Mouse (Mus musculus) hindbrain, embryonic 12.5 days (tissue): Measurements from ENCODE around the gene Cnot10. TPM values are rescaled to one million over a fixed set of nuclear protein-coding genes. Genes with fewer than 3 reads are reported as not detected.

Experiments
- ATAC-seq: fragments of 200-750 bp; cut with Nextera tagmentation; 2 replicates; pipeline ENCODE4 v1.8.0; 2017; ENCODE audit warnings: moderate TSS enrichment; ENCODE audit not compliant: low FRiP score
- H3K27ac ChIP-seq: fragments of 300-500 bp; sonication (generic); 2 replicates; pipeline ENCODE4 v1.5.1; 2016; ENCODE audit warnings: mild to moderate bottlenecking
- H3K27me3 ChIP-seq: fragments of 300-500 bp; sonication (generic); 2 replicates; pipeline ENCODE4 v1.6.1; 2016; ENCODE audit warnings: mild to moderate bottlenecking
- H3K36me3 ChIP-seq: fragments of 300-500 bp; sonication (generic); 2 replicates; pipeline ENCODE4 v1.6.1; 2016; ENCODE audit warnings: mild to moderate bottlenecking
- H3K4me1 ChIP-seq: fragments of 300-500 bp; sonication (generic); 2 replicates; pipeline ENCODE4 v1.6.1; 2016
- H3K4me2 ChIP-seq: fragments of 300-500 bp; sonication (generic); replicated peaks from 2 replicates; pipeline ENCODE4 v1.6.1; 2016; ENCODE audit warnings: mild to moderate bottlenecking
- H3K4me3 ChIP-seq: fragments of 300-500 bp; sonication (generic); 2 replicates; pipeline ENCODE4 v1.5.1; 2016; ENCODE audit warnings: mild to moderate bottlenecking
- H3K9ac ChIP-seq: fragments of 300-500 bp; sonication (generic); 2 replicates; pipeline ENCODE4 v1.6.1; 2016; ENCODE audit warnings: mild to moderate bottlenecking, moderate library complexity
- H3K9me3 ChIP-seq: fragments of 300-500 bp; sonication (generic); replicated peaks from 2 replicates; pipeline ENCODE4 v1.6.1; 2016; ENCODE audit warnings: mild to moderate bottlenecking
- WGBS: fragments of 180-500 bp; shearing (Covaris S2); methylation state at CpG from one replicate; pipeline ENCODE4 v1.1.7; 2016; 5-methylcytosine and 5-hydroxymethylcytosine counted together
- polyA plus RNA-seq: library from polyadenylated mRNA; unstranded; fragments of >200 nt; fragmentation: Nextera tagmentation; extraction: Ambion mirVana; gene quantifications from 2 replicates; pipeline ENCODE4 v1.2.1, GENCODE M21; 2016

Cnot10 gene
- polyA plus RNA-seq, 1 experiment from 2014 or later, result 67.2 TPM

- ATAC-seq, result no peak
Observed at GRCm38 (mm10) chr9:114550033-114550432, 90.0 kb downstream of the Cnot10 start.

GRCm38 (mm10) chr9:114549117-114549516 is 90.9 kb downstream of the Cnot10 start:
- Histone ChIP-seq H3K27ac (no peak overlapping the region), H3K4me1 (peaks cover 48% of the 10 kb centered on the region), H3K9ac (no peak overlapping the region), H3K4me2 (no peak overlapping the region), H3K27me3 (no peaks in the 10 kb centered on the region), H3K4me3 (no peak overlapping the region), H3K9me3 (no peaks in the 10 kb centered on the region), H3K36me3 (no peaks in the 10 kb centered on the region)
- ATAC-seq, result no peak
- WGBS, result 7% methylated on average over 5 of the region's 5 CpGs

More at GRCm38 (mm10) chr9:114550033-114550432, 90.0 kb downstream of the Cnot10 start:
- Histone ChIP-seq H3K9ac (no peak overlapping the region), H3K36me3 (no peaks in the 10 kb centered on the region), H3K4me1 (peaks cover 48% of the 10 kb centered on the region), H3K4me3 (no peak overlapping the region), H3K9me3 (no peaks in the 10 kb centered on the region), H3K4me2 (no peak overlapping the region), H3K27me3 (no peaks in the 10 kb centered on the region), H3K27ac (no peak overlapping the region)
- 12% methylated on average over 6 of the region's 6 CpGs for WGBS

DNA sequence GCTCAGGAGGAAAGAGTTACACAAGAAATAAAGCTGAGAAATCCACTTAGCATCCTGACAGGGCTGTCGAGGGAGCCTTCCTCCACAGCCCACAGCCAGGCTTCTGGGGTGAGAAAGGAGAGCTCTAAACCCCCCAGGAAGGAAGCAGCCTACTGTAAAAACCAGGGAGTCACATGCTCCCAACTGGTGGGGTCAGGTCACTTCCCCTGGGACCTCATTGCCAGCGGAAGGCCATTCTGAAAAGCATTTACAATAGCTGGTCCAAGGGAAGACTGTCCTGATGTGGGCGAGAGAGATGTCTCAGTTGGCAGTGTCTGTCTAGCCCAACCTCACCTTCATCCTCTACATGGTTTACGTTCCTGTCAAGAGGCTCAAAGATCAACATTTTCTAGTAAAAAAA is 91.5 kb downstream of the Cnot10 start:
- peaks cover 47% of the 10 kb centered on the region for H3K4me1 ChIP-seq
- H3K4me3 ChIP-seq, result no peak overlapping the region
- no peak overlapping the region for H3K9ac ChIP-seq
- H3K9me3 ChIP-seq, result no peaks in the 10 kb centered on the region
- ATAC-seq, result no peak
- H3K27me3 ChIP-seq, result no peaks in the 10 kb centered on the region
- 0 out of 2 replicates have a peak overlapping the region, but pooled peaks have one; percentile 12 for H3K27ac ChIP-seq
- no peak overlapping the region for H3K4me2 ChIP-seq
- WGBS, result 20% methylated on average over 4 of the region's 4 CpGs
- H3K36me3 ChIP-seq, result no peaks in the 10 kb centered on the region

DNA sequence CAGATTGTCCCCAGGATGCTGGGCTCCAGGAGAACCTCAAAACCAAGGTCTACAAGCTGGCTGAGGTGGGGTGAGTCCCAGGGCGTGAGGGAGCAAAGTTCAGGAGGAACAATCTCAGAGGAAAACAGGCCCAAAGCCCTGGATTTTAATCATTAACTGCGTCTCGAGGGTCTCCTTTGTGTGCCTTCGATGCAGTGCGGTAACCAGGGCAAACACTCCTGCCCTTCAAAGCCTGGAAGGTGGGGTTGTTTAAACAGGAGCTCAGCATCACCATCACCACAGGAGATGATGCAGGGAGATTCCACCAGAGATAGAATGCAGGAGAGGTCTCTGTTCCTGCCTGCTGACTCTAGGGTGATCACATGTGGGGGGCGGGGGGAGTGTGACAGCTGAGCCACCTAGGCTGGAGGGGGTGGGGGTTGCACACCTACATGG is 92.3 kb downstream of the Cnot10 start:
- Histone ChIP-seq H3K4me3 (no peak overlapping the region), H3K4me2 (no peak overlapping the region), H3K36me3 (no peaks in the 10 kb centered on the region), H3K9me3 (no peaks in the 10 kb centered on the region), H3K4me1 (peaks cover 47% of the 10 kb centered on the region), H3K27me3 (no peaks in the 10 kb centered on the region), H3K9ac (no peak overlapping the region), H3K27ac (no peak overlapping the region)
- 23% methylated on average over 6 of the region's 6 CpGs for WGBS
- ATAC-seq, result 0 out of 2 replicates have a peak, but pooled peaks have one; percentile 20

DNA sequence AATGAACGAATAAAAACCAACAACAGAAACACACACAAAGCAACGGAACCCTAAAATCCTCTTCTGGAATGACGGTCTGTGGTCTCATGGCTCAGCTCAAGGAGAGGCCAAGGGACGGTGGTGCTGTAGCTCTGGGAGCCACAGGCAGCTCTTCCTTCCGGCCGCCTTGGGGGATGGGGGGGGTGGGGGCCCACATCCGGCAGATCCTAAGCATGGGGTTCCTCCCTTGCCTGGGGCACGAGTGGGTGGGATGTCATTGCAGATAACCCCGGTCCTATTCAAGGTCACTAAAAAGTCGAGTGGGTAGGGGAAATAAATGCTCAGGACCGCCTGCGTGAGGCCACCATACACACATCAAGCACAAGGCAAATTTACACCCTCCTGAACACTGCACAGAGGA is 93.2 kb downstream of the Cnot10 start:
- Histone ChIP-seq H3K36me3 (no peaks in the 10 kb centered on the region), H3K4me2 (no peak overlapping the region), H3K4me3 (no peak overlapping the region), H3K4me1 (peaks cover 42% of the 10 kb centered on the region), H3K27me3 (no peaks in the 10 kb centered on the region), H3K9me3 (no peaks in the 10 kb centered on the region), H3K27ac (no peak overlapping the region), H3K9ac (no peak overlapping the region)
- 70% methylated on average over 12 of the region's 12 CpGs for WGBS
- ATAC-seq, result no peak

DNA sequence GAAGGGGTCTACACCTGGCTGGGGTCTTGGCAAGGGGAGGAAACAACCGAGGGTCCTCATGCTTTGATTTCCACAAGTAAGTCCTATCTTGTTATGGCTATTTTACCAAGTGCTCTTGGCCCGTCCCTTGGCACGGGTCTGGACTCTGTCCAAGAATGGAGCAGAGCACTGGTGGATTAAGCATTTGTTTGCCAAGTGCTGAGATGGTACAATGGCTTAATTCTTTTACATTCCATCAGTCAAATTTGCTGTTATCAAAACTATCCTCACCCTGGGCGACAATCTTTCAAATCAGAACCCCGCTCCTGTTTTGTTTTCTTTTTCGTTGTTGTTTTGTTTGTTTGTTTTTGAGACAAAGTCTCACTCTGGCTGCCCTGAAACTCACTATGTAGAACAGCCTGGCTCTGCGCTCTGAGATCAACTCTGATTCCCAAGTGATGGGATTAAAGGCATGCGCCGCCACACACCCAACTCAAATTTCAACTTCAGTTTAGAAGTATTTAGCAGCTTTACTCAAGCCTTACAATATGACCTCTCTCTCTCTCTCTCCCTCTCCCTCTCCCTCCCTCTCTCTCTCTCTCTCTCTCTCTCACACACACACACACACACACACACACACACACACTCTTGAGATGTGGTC is 95.1 kb downstream of the Cnot10 start:
- Histone ChIP-seq H3K36me3 (no peaks in the 10 kb centered on the region), H3K4me1 (peaks cover 47% of the 10 kb centered on the region), H3K4me2 (no peak overlapping the region), H3K9me3 (no peaks in the 10 kb centered on the region), H3K27me3 (no peaks in the 10 kb centered on the region), H3K4me3 (no peak overlapping the region), H3K9ac (no peak overlapping the region), H3K27ac (no peak overlapping the region)
- WGBS, result 51% methylated on average over 9 of the region's 9 CpGs
- ATAC-seq, result no peak

GRCm38 (mm10) chr9:114543882-114544753 is 95.9 kb downstream of the Cnot10 start:
- Histone ChIP-seq H3K27me3 (no peaks in the 10 kb centered on the region), H3K36me3 (no peaks in the 10 kb centered on the region), H3K4me1 (peaks cover 47% of the 10 kb centered on the region), H3K4me3 (no peak overlapping the region), H3K27ac (peak overlapping the region; percentile 23; the same call in 1 of the 2 replicates), H3K9me3 (no peaks in the 10 kb centered on the region), H3K4me2 (no peak overlapping the region), H3K9ac (no peak overlapping the region)
- ATAC-seq, result no peak
- 71% methylated on average over 17 of the region's 17 CpGs for WGBS

GRCm38 (mm10) chr9:114541279-114541741 is 98.7 kb downstream of the Cnot10 start:
- no peaks in the 10 kb centered on the region for H3K36me3 ChIP-seq
- H3K27me3 ChIP-seq, result no peaks in the 10 kb centered on the region
- H3K9me3 ChIP-seq, result no peaks in the 10 kb centered on the region
- 39% methylated on average over 1 of the region's 1 CpGs for WGBS
- no peak overlapping the region for H3K9ac ChIP-seq
- no peak overlapping the region for H3K4me2 ChIP-seq
- H3K27ac ChIP-seq, result no peak overlapping the region
- H3K4me3 ChIP-seq, result no peak overlapping the region
- peaks cover 43% of the 10 kb centered on the region for H3K4me1 ChIP-seq
- ATAC-seq, result no peak

DNA sequence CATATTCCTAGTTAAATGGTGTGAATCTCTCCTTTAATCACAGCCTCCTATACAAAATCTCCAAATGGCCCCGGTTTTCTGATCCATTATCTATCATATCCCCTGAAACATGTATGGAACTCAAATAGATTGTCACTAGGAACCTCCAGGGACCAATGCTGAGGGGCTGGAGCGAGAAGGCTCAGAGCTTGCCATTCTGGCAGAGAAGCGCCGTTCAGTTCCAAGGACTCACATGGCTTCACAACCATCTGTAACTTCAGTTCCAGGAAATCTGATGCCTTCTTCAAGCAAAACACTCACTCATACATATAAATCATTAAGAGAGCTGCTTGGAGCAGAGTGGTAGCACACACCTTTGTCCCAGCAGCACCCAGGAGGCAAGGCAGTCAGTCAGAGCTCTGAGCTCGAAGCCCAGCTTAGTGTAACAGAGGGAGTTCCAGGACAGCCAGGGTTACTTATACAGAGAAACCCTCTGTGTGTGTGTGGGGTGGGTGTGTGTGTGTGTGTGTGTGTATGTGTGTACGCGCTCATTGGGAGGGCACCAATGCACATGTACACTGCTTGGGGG is 100.9 kb downstream of the Cnot10 start:
- Histone ChIP-seq H3K4me1 (peaks cover 27% of the 10 kb centered on the region), H3K9me3 (no peaks in the 10 kb centered on the region), H3K4me2 (no peak overlapping the region), H3K36me3 (no peaks in the 10 kb centered on the region), H3K9ac (no peak overlapping the region), H3K27me3 (no peaks in the 10 kb centered on the region), H3K4me3 (no peak overlapping the region), H3K27ac (no peak overlapping the region)
- 66% methylated on average over 7 of the region's 7 CpGs for WGBS
- ATAC-seq, result no peak

DNA sequence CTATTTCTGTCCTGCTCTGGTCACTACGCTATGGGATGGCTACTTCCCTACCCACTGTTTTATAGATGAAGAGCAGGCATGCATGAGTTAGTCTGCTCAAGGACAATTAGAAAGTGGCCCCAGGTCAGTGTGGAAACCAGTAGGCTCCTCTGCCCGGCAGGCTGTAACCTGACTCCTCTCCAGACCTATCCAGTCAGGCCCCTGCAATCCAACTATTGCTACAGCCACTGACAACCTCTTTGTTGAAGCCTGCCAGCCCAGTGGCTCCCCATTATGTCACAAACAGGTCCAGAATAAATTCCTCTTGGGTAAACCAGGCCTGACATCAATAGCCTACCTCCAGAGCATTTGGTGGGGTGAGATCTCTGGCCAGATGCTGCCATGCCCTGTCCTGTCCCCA is 103.4 kb downstream of the Cnot10 start:
- peak; percentile 29; the same call in 1 of the 2 replicates for ATAC-seq
- no peak overlapping the region for H3K4me3 ChIP-seq
- H3K36me3 ChIP-seq, result no peaks in the 10 kb centered on the region
- whole genome bisulfite sequencing, result 27% methylated on average over 2 of the region's 2 CpGs
- H3K9me3 ChIP-seq, result no peaks in the 10 kb centered on the region
- peaks cover 27% of the 10 kb centered on the region for H3K4me1 ChIP-seq
- no peaks in the 10 kb centered on the region for H3K27me3 ChIP-seq
- no peak overlapping the region for H3K27ac ChIP-seq
- H3K4me2 ChIP-seq, result no peak overlapping the region
- no peak overlapping the region for H3K9ac ChIP-seq
